Mouse (Mus musculus) lung, adult 2 months (tissue): ENCODE measurements around the gene Cdk15.

Experiments used
- CTCF ChIP-seq: fragments of 200-500 bp; IDR thresholded peaks from 2 replicates; pipeline ENCODE4 v1.5.1; 2011; ENCODE audit warnings: mild to moderate bottlenecking, low read length, control low read depth; ENCODE audit not compliant: insufficient read depth
- POLR2A ChIP-seq: fragments of 200-500 bp; IDR thresholded peaks from 2 replicates; pipeline ENCODE4 v1.6.1; 2011; ENCODE audit warnings: low read depth, mild to moderate bottlenecking, control low read depth, low read length, borderline replicate concordance; ENCODE audit errors: extremely low read depth

DNA sequence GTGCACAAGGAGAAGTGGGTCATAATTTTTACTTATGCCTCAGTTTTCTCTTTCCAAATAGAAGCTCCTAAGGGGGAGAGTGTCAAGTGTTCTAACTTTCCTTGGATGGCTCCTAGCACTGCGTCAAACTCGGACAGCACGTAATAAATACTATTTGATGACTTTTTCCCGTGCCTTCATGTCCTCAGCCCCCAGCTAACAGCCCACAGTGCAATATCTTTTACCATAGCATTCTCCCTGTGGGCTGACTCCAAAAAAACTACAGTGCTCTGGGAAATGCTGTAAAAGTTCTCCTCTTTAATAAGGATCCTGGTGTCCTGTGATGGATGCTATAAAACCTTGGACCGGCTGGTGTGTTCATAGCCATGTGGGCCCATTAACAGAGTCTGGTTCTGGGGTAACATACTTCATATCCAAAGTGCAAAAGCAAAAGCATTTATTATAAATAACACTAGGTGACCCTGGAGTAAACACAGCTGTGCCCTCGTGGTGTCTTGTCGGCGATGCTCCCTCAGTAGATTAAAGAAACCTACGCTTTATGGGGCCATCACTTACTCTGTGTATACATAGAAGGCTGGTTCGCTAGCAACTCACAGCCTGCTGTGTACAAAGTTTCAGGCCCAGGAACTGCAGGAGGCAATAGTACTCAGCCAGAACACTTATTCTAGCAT is 112.1 kb downstream of the Cdk15 start:
- no peak for TF ChIP-seq POLR2A
- TF ChIP-seq CTCF, result no peak
